Mouse (Mus musculus): ENCODE measurements around the gene Abcg5.

GRCm38 (mm10) chr17:84622028-84622427, 60.8 kb downstream of the Abcg5 start:
- no peak for TF ChIP-seq CTCF (IDR thresholded peaks at IDR 0.05; ENCODE audit: low read depth, low read length)
- no peak for TF ChIP-seq POLR2A (IDR thresholded peaks at IDR 0.05; ENCODE audit: insufficient read depth, low read length)
- TF ChIP-seq EP300 (IDR thresholded peaks at IDR 0.05; ENCODE audit: insufficient read depth, low read depth, low read length), result no peak
